Mouse (Mus musculus): ENCODE measurements around the gene Eif3a. TPM values are rescaled to one million over a fixed set of nuclear protein-coding genes. Genes with fewer than 3 reads are reported as not detected.

The Eif3a gene
- polyA plus RNA-seq, 1 experiment from 2014 or later, result 131 TPM

GRCm38 (mm10) chr19:60712577-60712976 lies 77.9 kb downstream of the Eif3a start:
- ATAC-seq, result no peak

More at GRCm38 (mm10) chr19:60712577-60712976, 77.9 kb downstream of the Eif3a start:
- Histone ChIP-seq H3K9me3 (replicated peaks) (no peaks in the 10 kb centered on the region), H3K9ac (no peak overlapping the region), H3K27me3 (replicated peaks) (peaks cover 4% of the 10 kb centered on the region; the same call in 1 of the 2 replicates), H3K36me3 (no peaks in the 10 kb centered on the region), H3K4me3 (no peak overlapping the region), H3K4me2 (no peak overlapping the region), H3K4me1 (peaks cover 18% of the 10 kb centered on the region), H3K27ac (no peak overlapping the region)
- WGBS (ENCODE audit: insufficient replicate concordance), result 67% methylated on average over 2 of the region's 2 CpGs

Small RNA genes lying within 50 kb of the gene (microRNA-seq; reads per million reads assigned to microRNA genes)
- gene mmu-mir-3084-1, result not detected

Other genes starting within 250 kb of the Eif3a start
- 17.3 and 17.5 TPM in 2 replicates for gene Cacul1, start 209.6 kb downstream of the Eif3a start, polyA plus RNA-seq (2016; fragmentation: Nextera tagmentation; extraction: Ambion mirVana)
- gene Nanos1, start 34.7 kb downstream of the Eif3a start, polyA plus RNA-seq (2016; fragmentation: Nextera tagmentation; extraction: Ambion mirVana), result 1.3 and 1.6 TPM in 2 replicates
- gene Fam45a, start 20.9 kb upstream of the Eif3a start, polyA plus RNA-seq (2016; fragmentation: Nextera tagmentation; extraction: Ambion mirVana), result 25.4 and 25.7 TPM in 2 replicates
- gene Sfxn4, start 70.8 kb upstream of the Eif3a start, polyA plus RNA-seq (2016; fragmentation: Nextera tagmentation; extraction: Ambion mirVana), result 1.7 and 1.8 TPM in 2 replicates
- gene Prdx3, start 83.9 kb upstream of the Eif3a start, polyA plus RNA-seq (2016; fragmentation: Nextera tagmentation; extraction: Ambion mirVana), result 417 TPM in 2 replicates
- 1.2 and 1.5 TPM in 2 replicates for gene Grk5, start 99.1 kb upstream of the Eif3a start, polyA plus RNA-seq (2016; fragmentation: Nextera tagmentation; extraction: Ambion mirVana)